ENCODE assay signal across 15 mouse cellular contexts in genomic region chr11:94168238-94168637, GRCm38 (mm10). TPM values are rescaled to one million over a fixed set of nuclear protein-coding genes. Genes with fewer than 3 reads are reported as not detected.
DNase-seq lines count a peak whose midpoint lies in the region; ATAC-seq and TF ChIP-seq lines count a peak whose summit lies in the region.
"Had no signal": no experiment of that assay in that cellular context is flagged by ENCODE, and none has a peak within 500 bp of the region (broad histone marks: within the 10 kb centered on the region; RNA-seq: fewer than 3 reads in every experiment).

No protein-coding gene starts in this region.

- no peak overlapping the region for H3K4me2 ChIP-seq in hindbrain, embryonic 12.5 days (replicated peaks)
- H3K4me2 ChIP-seq in hindbrain, embryonic 11.5 days (replicated peaks; ENCODE audit: low read depth, low read length), result no peak overlapping the region
- no peak overlapping the region for H3K4me2 ChIP-seq in midbrain, postnatal 0 days (ENCODE audit: low read depth, low read length, poor library complexity, severe bottlenecking)
- no peak overlapping the region for H3K4me2 ChIP-seq in hindbrain, embryonic 15.5 days
- H3K4me2 ChIP-seq: embryonic facial prominence, embryonic 15.5 days had no signal

- 58% methylated on average over 5 of the region's 5 CpGs for WGBS in hindbrain, embryonic 12.5 days
- 75% methylated on average over 5 of the region's 5 CpGs for WGBS in hindbrain, embryonic 11.5 days
- 50% methylated on average over 5 of the region's 5 CpGs for WGBS in midbrain, postnatal 0 days
- 82% methylated on average over 5 of the region's 5 CpGs for WGBS in midbrain, embryonic 10.5 days
- 27% methylated on average over 5 of the region's 5 CpGs for WGBS in hindbrain, embryonic 15.5 days

- TF ChIP-seq CTCF in midbrain, postnatal 0 days (IDR thresholded peaks at IDR 0.05), result no peak

- H3K9ac ChIP-seq in hindbrain, embryonic 12.5 days, result no peak overlapping the region
- no peak overlapping the region for H3K9ac ChIP-seq in hindbrain, embryonic 11.5 days (ENCODE audit: low read depth, low read length)
- no peak overlapping the region for H3K9ac ChIP-seq in midbrain, postnatal 0 days (replicated peaks; ENCODE audit: low read length, poor library complexity, severe bottlenecking)
- H3K9ac ChIP-seq in hindbrain, embryonic 15.5 days, result no peak overlapping the region
- H3K9ac ChIP-seq: embryonic facial prominence, embryonic 15.5 days; liver, embryonic 14.5 days had no signal

- H3K4me3 ChIP-seq in hindbrain, embryonic 12.5 days, result no peak overlapping the region
- no peak overlapping the region for H3K4me3 ChIP-seq in hindbrain, embryonic 11.5 days (ENCODE audit: low read depth, low read length)
- H3K4me3 ChIP-seq in midbrain, postnatal 0 days (ENCODE audit: low read depth, low read length), result no peak overlapping the region
- no peak overlapping the region for H3K4me3 ChIP-seq in midbrain, embryonic 10.5 days
- H3K4me3 ChIP-seq in hindbrain, embryonic 15.5 days, result no peak overlapping the region
- H3K4me3 ChIP-seq: embryonic facial prominence, embryonic 15.5 days had no signal

- H3K27me3 ChIP-seq in hindbrain, embryonic 12.5 days, result no peaks in the 10 kb centered on the region
- H3K27me3 ChIP-seq in hindbrain, embryonic 11.5 days (ENCODE audit: control insufficient read depth, insufficient read depth, low read length), result no peaks in the 10 kb centered on the region
- H3K27me3 ChIP-seq in midbrain, postnatal 0 days (ENCODE audit: insufficient read depth, low read length), result no peaks in the 10 kb centered on the region
- no peaks in the 10 kb centered on the region for H3K27me3 ChIP-seq in midbrain, embryonic 10.5 days (ENCODE audit: low read depth, poor library complexity, severe bottlenecking)
- no peaks in the 10 kb centered on the region for H3K27me3 ChIP-seq in hindbrain, embryonic 15.5 days
- H3K27me3 ChIP-seq: embryonic facial prominence, embryonic 15.5 days had no signal

- no peak for DNase-seq in hindbrain, embryonic 11.5 days (ENCODE audit: low spot score)
- peak; percentile 54 for DNase-seq in midbrain, postnatal 0 days (ENCODE audit: low spot score)
- no peak for DNase-seq in midbrain, embryonic 10.5 days (ENCODE audit: low spot score)
- DNase-seq in retina, embryonic 14.5 days (ENCODE audit: low spot score), result peak; percentile 40
- no peak for DNase-seq in layer of hippocampus, adult 18-20 months (ENCODE audit: low spot score in 2 of 2)
- DNase-seq: cerebellum, adult 11 months; heart, adult 18-20 months; layer of hippocampus, postnatal 36 days; right cerebral cortex, postnatal 4 days had no signal

- peak; percentile 22 for ATAC-seq in hindbrain, embryonic 12.5 days (ENCODE audit: low FRiP score)
- no peak for ATAC-seq in hindbrain, embryonic 11.5 days (ENCODE audit: low FRiP score)
- no peak for ATAC-seq in midbrain, postnatal 0 days (ENCODE audit: low FRiP score)
- ATAC-seq in hindbrain, embryonic 15.5 days (ENCODE audit: low FRiP score, low read depth), result 0 out of 2 replicates have a peak, but pooled peaks have one; percentile 46
- ATAC-seq: CD4-positive, CD25-positive, alpha-beta regulatory T cell, adult 4 months had no signal

- no peaks in the 10 kb centered on the region for H3K36me3 ChIP-seq in hindbrain, embryonic 12.5 days
- H3K36me3 ChIP-seq in hindbrain, embryonic 11.5 days (ENCODE audit: control insufficient read depth, insufficient read depth, low read length), result no peaks in the 10 kb centered on the region
- no peaks in the 10 kb centered on the region for H3K36me3 ChIP-seq in midbrain, postnatal 0 days (ENCODE audit: insufficient read depth, low read length)
- no peaks in the 10 kb centered on the region for H3K36me3 ChIP-seq in midbrain, embryonic 10.5 days
- H3K36me3 ChIP-seq in hindbrain, embryonic 15.5 days, result no peaks in the 10 kb centered on the region
- H3K36me3 ChIP-seq: embryonic facial prominence, embryonic 15.5 days had no signal

- 0 out of 2 replicates have a peak overlapping the region, but pooled peaks have one; percentile 7 for H3K27ac ChIP-seq in hindbrain, embryonic 12.5 days
- no peak overlapping the region for H3K27ac ChIP-seq in hindbrain, embryonic 11.5 days (ENCODE audit: low read depth, low read length)
- no peak overlapping the region for H3K27ac ChIP-seq in midbrain, postnatal 0 days (ENCODE audit: low read depth, low read length)
- H3K27ac ChIP-seq in midbrain, embryonic 10.5 days (replicated peaks), result no peak overlapping the region
- no peak overlapping the region for H3K27ac ChIP-seq in hindbrain, embryonic 15.5 days (replicated peaks)
- H3K27ac ChIP-seq: embryonic facial prominence, embryonic 15.5 days; kidney, postnatal 0 days; liver, embryonic 14.5 days had no signal

- peaks cover 8% of the 10 kb centered on the region; the same call in 1 of the 2 replicates for H3K4me1 ChIP-seq in hindbrain, embryonic 12.5 days
- H3K4me1 ChIP-seq in hindbrain, embryonic 11.5 days (replicated peaks; ENCODE audit: control insufficient read depth, insufficient read depth, low read length), result 0 out of 2 replicates have a peak, but pooled peaks cover 3% of the 10 kb centered on the region
- no peaks in the 10 kb centered on the region for H3K4me1 ChIP-seq in midbrain, postnatal 0 days (ENCODE audit: insufficient read depth, low read length)
- peaks cover 10% of the 10 kb centered on the region for H3K4me1 ChIP-seq in midbrain, embryonic 10.5 days
- H3K4me1 ChIP-seq in hindbrain, embryonic 15.5 days (replicated peaks), result peaks cover 5% of the 10 kb centered on the region; the same call in 1 of the 2 replicates

- no peaks in the 10 kb centered on the region for H3K9me3 ChIP-seq in hindbrain, embryonic 12.5 days (replicated peaks)
- no peaks in the 10 kb centered on the region for H3K9me3 ChIP-seq in hindbrain, embryonic 11.5 days (ENCODE audit: control insufficient read depth, low read length)
- H3K9me3 ChIP-seq in midbrain, postnatal 0 days (ENCODE audit: low read length), result no peaks in the 10 kb centered on the region
- no peaks in the 10 kb centered on the region for H3K9me3 ChIP-seq in midbrain, embryonic 10.5 days (replicated peaks)
- no peaks in the 10 kb centered on the region for H3K9me3 ChIP-seq in hindbrain, embryonic 15.5 days
- H3K9me3 ChIP-seq: embryonic facial prominence, embryonic 15.5 days had no signal

RNA-seq across cellular contexts. Expression of gene Tob1, which starts 43.0 kb away (rescaled TPM):
- 41.7 and 46.8 TPM in 2 replicates for polyA plus RNA-seq in hindbrain, embryonic 12.5 days (2016; fragmentation: Nextera tagmentation; extraction: Ambion mirVana)
- 36.7 and 38.9 TPM in 2 replicates for polyA plus RNA-seq in hindbrain, embryonic 11.5 days (2014; fragmentation: Nextera tagmentation; extraction: Ambion mirVana)
- total RNA-seq in midbrain, postnatal 0 days (2014; rRNA removed), result 15.6 and 20.4 TPM in 2 replicates
- 25.5 and 27.9 TPM in 2 replicates for polyA plus RNA-seq in midbrain, postnatal 0 days (2015; fragmentation: Nextera tagmentation; extraction: Ambion mirVana)
- polyA plus RNA-seq in midbrain, embryonic 10.5 days (2016; fragmentation: Nextera tagmentation; extraction: Ambion mirVana), result 18.4 and 21.6 TPM in 2 replicates
- 32.8 and 35.6 TPM in 2 replicates for polyA plus RNA-seq in hindbrain, embryonic 15.5 days (2015; fragmentation: Nextera tagmentation; extraction: Ambion mirVana)
- total RNA-seq in layer of hippocampus, adult 18-20 months (2021), result 10 to 100 TPM; 46.3 to 48.6 TPM

Comparison
In these comparisons a context has a peak if more than half of its experiments do, and no peak if none do; other contexts are left out.
1. ATAC-seq: peak in hindbrain, embryonic 12.5 days (single experiment) and hindbrain, embryonic 15.5 days (single experiment); none in hindbrain, embryonic 11.5 days (single experiment) and midbrain, postnatal 0 days (single experiment).
2. DNase-seq: peak in midbrain, postnatal 0 days (single experiment) and retina, embryonic 14.5 days (single experiment); none in hindbrain, embryonic 11.5 days (single experiment), midbrain, embryonic 10.5 days (single experiment) and layer of hippocampus, adult 18-20 months (0 of 2).